Mouse (Mus musculus) midbrain, embryonic 15.5 days (tissue): ENCODE data around the gene Rpl26. TPM values are rescaled to one million over a fixed set of nuclear protein-coding genes. Genes with fewer than 3 reads are reported as not detected.

Source experiments
- polyA plus RNA-seq: library from polyadenylated mRNA; unstranded; fragments of >200 nt; fragmentation: Nextera tagmentation; extraction: Ambion mirVana; gene quantifications from 2 replicates; pipeline ENCODE4 v1.2.1, GENCODE M21; 2015

Gene Rpl26
- polyA plus RNA-seq, 1 experiment from 2014 or later: 538 TPM

Other genes starting within 250 kb of the Rpl26 start
- gene Myh10, start 210.0 kb upstream of the Rpl26 start, polyA plus RNA-seq: 104 and 109 TPM in 2 replicates
- gene Ndel1, start 29.7 kb upstream of the Rpl26 start, polyA plus RNA-seq: 105 and 108 TPM in 2 replicates
- not detected in 2 replicates for gene Rnf222, start 13.0 kb upstream of the Rpl26 start, polyA plus RNA-seq
- gene Odf4, start 25.5 kb downstream of the Rpl26 start, polyA plus RNA-seq: 0.60 and 0.84 TPM in 2 replicates
- 24.2 and 28.7 TPM in 2 replicates for gene Arhgef15, start 55.9 kb downstream of the Rpl26 start, polyA plus RNA-seq
- gene Slc25a35, start 66.5 kb downstream of the Rpl26 start, polyA plus RNA-seq: 1.3 and 1.6 TPM in 2 replicates
- 22.0 and 22.7 TPM in 2 replicates for gene Rangrf, start 73.6 kb downstream of the Rpl26 start, polyA plus RNA-seq
- gene Pfas, start 106.9 kb downstream of the Rpl26 start, polyA plus RNA-seq: 16.9 and 18.7 TPM in 2 replicates
- gene Ctc1, start 114.3 kb downstream of the Rpl26 start, polyA plus RNA-seq: 67.0 and 73.5 TPM in 2 replicates
- 17.7 and 23.9 TPM in 2 replicates for gene Aurkb, start 144.1 kb downstream of the Rpl26 start, polyA plus RNA-seq
- 20.5 and 21.2 TPM in 2 replicates for gene Borcs6, start 158.1 kb downstream of the Rpl26 start, polyA plus RNA-seq
- gene Tmem107, start 169.2 kb downstream of the Rpl26 start, polyA plus RNA-seq: 33.5 and 37.7 TPM in 2 replicates
- 319 and 333 TPM in 2 replicates for gene Vamp2, start 186.9 kb downstream of the Rpl26 start, polyA plus RNA-seq
- gene Per1, start 193.6 kb downstream of the Rpl26 start, polyA plus RNA-seq: 11.3 and 12.3 TPM in 2 replicates
- 0.86 and 0.89 TPM in 2 replicates for gene Hes7, start 218.8 kb downstream of the Rpl26 start, polyA plus RNA-seq
- 0.24 and 0.27 TPM in 2 replicates for gene 9130213A22Rik, start 221.0 kb downstream of the Rpl26 start, polyA plus RNA-seq
- gene Aloxe3, start 224.3 kb downstream of the Rpl26 start, polyA plus RNA-seq: 6.3 and 8.0 TPM in 2 replicates